Mouse (Mus musculus) embryonic facial prominence, embryonic 12.5 days (tissue): Measurements from ENCODE around the gene Tunar. TPM values are rescaled to one million over a fixed set of nuclear protein-coding genes. Genes with fewer than 3 reads are reported as not detected.

Experiments
- ATAC-seq: fragments of 200-750 bp; cut with Nextera tagmentation; 2 replicates; pipeline ENCODE4 v1.8.0; 2017; ENCODE audit not compliant: insufficient number of reproducible peaks, insufficient read depth, low FRiP score, low TSS enrichment
- H3K27ac ChIP-seq: fragments of 300-500 bp; sonication (generic); 2 replicates; pipeline ENCODE4 v1.5.1; 2016; ENCODE audit warnings: mild to moderate bottlenecking
- H3K27me3 ChIP-seq: fragments of 300-500 bp; sonication (generic); 2 replicates; pipeline ENCODE4 v1.6.1; 2016; ENCODE audit warnings: mild to moderate bottlenecking, moderate library complexity
- H3K36me3 ChIP-seq: fragments of 300-500 bp; sonication (generic); 2 replicates; pipeline ENCODE4 v1.6.1; 2016; ENCODE audit warnings: mild to moderate bottlenecking
- H3K4me1 ChIP-seq: fragments of 300-500 bp; sonication (generic); 2 replicates; pipeline ENCODE4 v1.6.1; 2016
- H3K4me2 ChIP-seq: fragments of 300-500 bp; sonication (generic); replicated peaks from 2 replicates; pipeline ENCODE4 v1.6.1; 2016; ENCODE audit warnings: mild to moderate bottlenecking, moderate library complexity
- H3K4me3 ChIP-seq: fragments of 300-500 bp; sonication (generic); 2 replicates; pipeline ENCODE4 v1.5.1; 2016; ENCODE audit warnings: mild to moderate bottlenecking
- H3K9ac ChIP-seq: fragments of 300-500 bp; sonication (generic); 2 replicates; pipeline ENCODE4 v1.6.1; 2016; ENCODE audit warnings: mild to moderate bottlenecking, moderate library complexity
- H3K9me3 ChIP-seq: fragments of 300-500 bp; sonication (generic); 2 replicates; pipeline ENCODE4 v1.6.1; 2016; ENCODE audit warnings: mild to moderate bottlenecking, moderate library complexity
- WGBS: fragments of 180-500 bp; shearing (Covaris S2); methylation state at CpG from one replicate; pipeline ENCODE4 v1.1.7; 2016; 5-methylcytosine and 5-hydroxymethylcytosine counted together
- polyA plus RNA-seq: library from polyadenylated mRNA; unstranded; fragments of >200 nt; fragmentation: Nextera tagmentation; extraction: Ambion mirVana; gene quantifications from 2 replicates; pipeline ENCODE4 v1.2.1, GENCODE M21; 2016

The Tunar gene
- polyA plus RNA-seq, 1 experiment from 2014 or later, result 0.54 TPM

DNA sequence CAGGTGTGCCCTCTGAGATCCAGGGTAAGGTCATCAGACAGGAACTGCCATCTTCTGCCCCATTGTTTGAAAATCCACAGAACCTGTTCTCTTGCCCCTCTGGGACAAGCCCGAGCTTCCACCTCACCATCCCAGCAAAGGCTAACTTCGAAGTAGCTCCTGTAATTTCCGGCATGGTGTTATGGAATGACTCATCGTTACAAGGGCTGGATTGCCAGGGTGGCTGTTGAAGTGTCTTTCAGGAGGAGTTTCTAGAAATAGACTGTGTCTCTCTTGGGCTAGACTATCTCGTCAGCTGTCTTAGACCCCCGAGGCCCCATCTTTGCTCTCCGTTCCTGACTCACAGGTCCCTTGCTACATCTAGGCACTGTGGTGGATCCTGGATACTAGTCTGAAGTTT, 10.8 kb downstream of the Tunar start:
- Histone ChIP-seq H3K4me3 (no peak overlapping the region), H3K27ac (no peak overlapping the region), H3K9me3 (no peaks in the 10 kb centered on the region), H3K36me3 (no peaks in the 10 kb centered on the region), H3K9ac (no peak overlapping the region), H3K27me3 (no peaks in the 10 kb centered on the region; the same call in 1 of the 2 replicates), H3K4me2 (no peak overlapping the region), H3K4me1 (no peaks in the 10 kb centered on the region)
- ATAC-seq, result no peak
- WGBS, result 83% methylated on average over 7 of the region's 7 CpGs

DNA sequence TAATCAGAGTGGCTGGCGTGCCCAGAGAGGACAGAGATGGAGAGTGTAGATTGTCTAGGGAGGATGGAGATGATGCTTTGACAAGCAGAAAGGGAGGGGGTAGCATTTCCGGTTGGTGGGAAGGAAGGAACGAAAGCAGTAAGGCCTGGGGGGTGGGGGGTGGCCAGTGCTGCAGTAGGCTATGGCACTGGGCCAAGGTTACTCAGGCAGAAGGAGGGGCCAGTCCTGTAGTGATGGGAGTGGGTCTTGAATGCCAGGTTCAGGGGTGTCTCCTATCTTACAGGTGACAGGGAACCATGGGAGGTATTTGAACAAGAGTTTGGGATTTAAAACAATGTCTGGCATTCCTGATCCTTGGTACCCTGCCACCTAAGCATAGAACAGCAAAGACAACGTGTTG, 13.2 kb downstream of the Tunar start:
- no peak for ATAC-seq
- H3K27me3 ChIP-seq, result no peaks in the 10 kb centered on the region
- no peak overlapping the region for H3K9ac ChIP-seq
- H3K36me3 ChIP-seq, result no peaks in the 10 kb centered on the region
- no peak overlapping the region for H3K27ac ChIP-seq
- H3K4me1 ChIP-seq, result no peaks in the 10 kb centered on the region
- no peak overlapping the region for H3K4me2 ChIP-seq
- H3K4me3 ChIP-seq, result no peak overlapping the region
- 53% methylated on average over 4 of the region's 4 CpGs for WGBS
- H3K9me3 ChIP-seq, result no peaks in the 10 kb centered on the region

DNA sequence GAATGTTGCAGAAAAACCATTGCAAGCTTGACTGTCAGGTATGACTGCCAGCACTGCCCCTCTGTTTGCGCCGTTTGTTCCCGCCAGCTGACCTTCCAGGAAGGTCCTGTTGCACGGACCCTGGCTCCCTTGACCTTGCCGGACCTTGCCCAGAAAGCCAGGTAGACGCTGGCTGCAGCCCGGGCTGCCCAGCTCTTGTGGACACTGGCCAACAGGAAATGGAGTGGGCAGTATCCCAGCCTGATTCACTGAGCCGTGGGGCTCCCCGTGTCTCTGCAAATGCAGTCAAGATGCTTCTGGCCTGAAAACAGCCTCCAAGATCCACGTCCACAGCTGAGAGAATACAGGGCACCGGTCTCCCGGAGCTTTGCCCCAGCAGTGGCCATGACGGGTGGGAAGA, 13.6 kb downstream of the Tunar start:
- Histone ChIP-seq H3K4me1 (no peaks in the 10 kb centered on the region), H3K36me3 (no peaks in the 10 kb centered on the region), H3K27me3 (no peaks in the 10 kb centered on the region), H3K4me2 (no peak overlapping the region), H3K4me3 (no peak overlapping the region), H3K9me3 (no peaks in the 10 kb centered on the region), H3K27ac (no peak overlapping the region), H3K9ac (no peak overlapping the region)
- 83% methylated on average over 13 of the region's 13 CpGs for WGBS
- ATAC-seq, result no peak

DNA sequence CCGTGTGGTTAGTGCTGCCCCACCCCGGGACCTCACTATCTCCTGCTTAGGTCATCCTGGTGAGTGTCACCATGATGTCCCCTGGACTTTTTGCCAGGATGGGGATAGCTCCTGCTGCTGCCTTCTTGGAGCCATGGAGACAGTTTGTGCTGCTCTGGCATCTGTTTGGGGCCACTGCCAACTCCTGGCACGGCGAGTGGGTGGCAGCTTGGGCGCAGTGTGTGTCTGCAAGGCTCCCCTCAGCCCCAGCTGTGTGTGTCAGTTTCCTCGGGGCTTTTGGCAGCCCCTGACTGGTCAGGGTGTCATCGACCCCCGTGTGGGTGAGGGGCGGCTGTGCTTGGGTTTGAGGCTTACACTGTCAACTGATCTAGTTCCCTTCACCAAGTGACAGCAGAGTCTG, 20.6 kb downstream of the Tunar start:
- Histone ChIP-seq H3K4me2 (no peak overlapping the region), H3K9me3 (no peaks in the 10 kb centered on the region), H3K4me1 (0 out of 2 replicates have a peak, but pooled peaks cover 4% of the 10 kb centered on the region), H3K27ac (no peak overlapping the region), H3K27me3 (no peaks in the 10 kb centered on the region), H3K4me3 (no peak overlapping the region), H3K9ac (no peak overlapping the region), H3K36me3 (no peaks in the 10 kb centered on the region)
- 84% methylated on average over 9 of the region's 9 CpGs for WGBS
- no peak for ATAC-seq

DNA sequence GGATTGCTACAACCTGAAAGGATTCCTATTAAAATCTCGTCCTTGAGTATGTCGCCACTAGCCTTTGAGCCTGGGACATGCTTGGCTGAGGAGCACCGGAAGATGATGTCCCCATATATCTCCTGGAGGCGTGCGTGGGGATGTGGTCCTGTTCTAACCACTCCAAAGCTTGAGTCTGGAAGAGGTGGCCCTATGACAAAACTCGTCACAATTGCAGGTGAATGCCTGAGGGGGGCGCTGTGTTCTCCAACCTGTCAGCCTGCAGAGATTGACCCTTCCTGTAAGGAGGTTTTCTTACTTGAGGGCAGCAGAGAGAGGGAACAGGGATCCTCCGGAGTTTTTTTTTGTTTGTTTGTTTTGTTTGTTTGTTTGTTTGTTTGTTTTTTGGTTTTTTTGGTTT, 21.1 kb downstream of the Tunar start:
- 86% methylated on average over 8 of the region's 8 CpGs for WGBS
- no peak overlapping the region for H3K27ac ChIP-seq
- no peak overlapping the region for H3K4me2 ChIP-seq
- 0 out of 2 replicates have a peak, but pooled peaks cover 4% of the 10 kb centered on the region for H3K4me1 ChIP-seq
- H3K27me3 ChIP-seq, result no peaks in the 10 kb centered on the region
- ATAC-seq, result no peak
- H3K4me3 ChIP-seq, result no peak overlapping the region
- no peak overlapping the region for H3K9ac ChIP-seq
- no peaks in the 10 kb centered on the region for H3K9me3 ChIP-seq
- no peaks in the 10 kb centered on the region for H3K36me3 ChIP-seq

DNA sequence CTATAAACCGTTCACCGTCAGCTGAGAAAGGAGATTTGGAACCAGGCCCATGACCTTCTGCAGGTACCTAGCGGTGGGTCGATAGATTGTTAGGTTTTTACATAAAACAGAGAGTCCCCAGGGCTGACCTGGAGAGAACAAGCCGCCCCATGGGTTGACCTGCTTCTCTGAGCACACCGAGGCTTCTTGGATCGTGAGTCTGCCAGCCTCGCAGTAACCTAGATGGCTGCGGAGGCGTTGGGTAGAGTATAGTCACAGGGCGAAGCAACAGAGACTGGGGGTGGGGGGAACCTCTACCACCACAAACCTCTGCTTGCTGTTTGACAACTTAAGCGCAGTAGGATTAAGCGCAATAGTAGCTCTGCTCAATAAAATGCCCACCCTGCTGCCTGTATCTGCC, 23.1 kb downstream of the Tunar start:
- 91% methylated on average over 13 of the region's 13 CpGs for WGBS
- ATAC-seq, result no peak
- H3K9ac ChIP-seq, result no peak overlapping the region

DNA sequence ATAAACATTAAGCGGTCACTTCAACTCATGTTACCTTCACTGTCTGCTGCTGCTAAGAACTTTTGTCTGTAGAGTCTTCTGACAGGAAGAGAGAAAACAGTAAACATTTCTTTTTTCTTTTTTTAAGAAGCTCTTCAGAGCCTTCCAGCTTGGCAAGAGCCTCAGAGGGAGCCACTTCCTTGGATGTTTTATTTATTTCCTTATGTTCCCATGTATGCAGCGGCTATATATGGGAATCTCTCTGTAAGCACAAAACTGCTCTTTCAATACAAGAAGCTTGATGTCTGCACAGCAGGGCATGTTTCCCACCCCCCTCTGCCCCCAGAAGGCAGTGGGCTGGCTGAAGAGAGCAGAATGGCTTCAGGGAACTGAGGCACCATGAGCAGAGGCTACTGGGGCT, 30.0 kb downstream of the Tunar start:
- Histone ChIP-seq H3K4me1 (0 out of 2 replicates have a peak, but pooled peaks cover 2% of the 10 kb centered on the region), H3K4me2 (no peak overlapping the region), H3K27ac (no peak overlapping the region), H3K9me3 (no peaks in the 10 kb centered on the region), H3K36me3 (no peaks in the 10 kb centered on the region), H3K9ac (no peak overlapping the region), H3K4me3 (no peak overlapping the region), H3K27me3 (no peaks in the 10 kb centered on the region)
- 63% methylated on average over 2 of the region's 2 CpGs for WGBS
- no peak for ATAC-seq

More for the DNA sequence above, 23.1 kb downstream of the Tunar start:
- Histone ChIP-seq H3K4me1 (0 out of 2 replicates have a peak, but pooled peaks cover 4% of the 10 kb centered on the region), H3K27me3 (no peaks in the 10 kb centered on the region), H3K4me3 (no peak overlapping the region), H3K4me2 (no peak overlapping the region), H3K9me3 (no peaks in the 10 kb centered on the region), H3K27ac (no peak overlapping the region), H3K36me3 (no peaks in the 10 kb centered on the region)

DNA sequence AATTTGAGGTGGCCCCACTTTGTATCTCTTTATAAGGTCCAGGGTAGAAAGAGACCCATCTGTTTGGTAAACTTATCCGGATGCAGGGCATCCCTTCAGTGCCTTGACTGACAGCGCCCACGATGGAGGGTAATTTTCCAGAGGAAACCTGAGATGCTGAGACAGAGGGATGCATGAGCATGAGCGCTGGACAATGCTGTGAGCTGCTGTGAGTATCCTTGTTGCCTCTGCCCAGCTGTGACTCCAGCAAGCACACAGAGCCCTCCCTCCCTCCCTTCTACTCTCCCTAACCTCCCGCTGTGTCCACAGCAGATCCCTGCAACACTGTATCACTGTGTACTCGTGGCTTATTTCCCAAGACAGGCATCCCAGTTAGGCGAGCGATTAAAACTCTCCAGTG, 40.9 kb downstream of the Tunar start:
- 38% methylated on average over 8 of the region's 8 CpGs for WGBS
- no peaks in the 10 kb centered on the region for H3K9me3 ChIP-seq
- peaks cover 5% of the 10 kb centered on the region; the same call in 1 of the 2 replicates for H3K4me1 ChIP-seq
- ATAC-seq, result no peak
- H3K27me3 ChIP-seq, result no peaks in the 10 kb centered on the region
- no peak overlapping the region for H3K4me2 ChIP-seq
- H3K36me3 ChIP-seq, result no peaks in the 10 kb centered on the region
- H3K9ac ChIP-seq, result no peak overlapping the region
- no peak overlapping the region for H3K27ac ChIP-seq
- H3K4me3 ChIP-seq, result no peak overlapping the region

DNA sequence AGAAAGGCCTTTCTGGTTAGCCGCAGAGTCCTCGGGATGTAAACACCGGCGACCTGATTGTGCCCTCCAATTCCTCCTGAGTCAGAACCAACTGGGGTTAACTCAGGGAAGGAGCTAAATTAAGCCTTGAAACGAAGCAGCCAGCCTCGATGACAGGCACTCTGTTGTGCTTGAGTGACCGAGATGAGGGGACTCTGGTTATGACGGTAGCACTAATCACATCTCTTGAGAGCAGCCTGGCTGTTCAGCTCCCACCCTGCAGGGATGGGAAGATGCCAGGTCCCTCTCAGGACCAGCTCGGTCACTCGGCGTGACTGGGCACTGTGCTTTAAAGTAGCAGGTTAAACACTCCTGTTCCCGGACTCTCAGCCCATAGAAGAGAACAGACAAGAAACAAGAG, 43.3 kb downstream of the Tunar start:
- Histone ChIP-seq H3K9me3 (no peaks in the 10 kb centered on the region), H3K4me1 (peaks cover 5% of the 10 kb centered on the region; the same call in 1 of the 2 replicates), H3K9ac (no peak overlapping the region), H3K27me3 (no peaks in the 10 kb centered on the region), H3K36me3 (no peaks in the 10 kb centered on the region), H3K4me2 (no peak overlapping the region), H3K4me3 (no peak overlapping the region), H3K27ac (no peak overlapping the region)
- 63% methylated on average over 12 of the region's 12 CpGs for WGBS
- ATAC-seq, result no peak

DNA sequence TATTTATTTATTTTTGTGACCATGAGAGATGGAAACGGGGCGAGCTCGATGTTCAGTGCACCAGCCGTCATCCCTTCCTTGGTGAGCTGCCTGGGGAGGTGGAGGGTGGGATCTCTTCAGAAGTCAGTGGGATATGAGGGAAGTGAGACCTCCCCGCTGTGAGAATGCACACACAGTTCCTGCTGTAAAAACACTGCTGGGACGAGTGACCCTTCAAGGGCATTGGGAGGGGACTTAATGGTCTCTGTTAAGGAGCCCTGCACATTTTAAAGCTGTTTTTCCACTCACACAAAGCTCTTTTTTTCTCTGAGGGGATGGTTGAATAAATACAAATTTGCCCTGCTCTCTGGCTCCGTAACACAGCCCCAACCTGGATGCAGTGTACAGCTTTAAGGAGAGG, 49.1 kb downstream of the Tunar start:
- no peaks in the 10 kb centered on the region for H3K27me3 ChIP-seq
- H3K4me1 ChIP-seq, result no peaks in the 10 kb centered on the region
- no peaks in the 10 kb centered on the region for H3K36me3 ChIP-seq
- no peak for ATAC-seq
- H3K9me3 ChIP-seq, result no peaks in the 10 kb centered on the region
- no peak overlapping the region for H3K9ac ChIP-seq
- H3K4me3 ChIP-seq, result no peak overlapping the region
- no peak overlapping the region for H3K27ac ChIP-seq
- 56% methylated on average over 7 of the region's 7 CpGs for WGBS
- no peak overlapping the region for H3K4me2 ChIP-seq

DNA sequence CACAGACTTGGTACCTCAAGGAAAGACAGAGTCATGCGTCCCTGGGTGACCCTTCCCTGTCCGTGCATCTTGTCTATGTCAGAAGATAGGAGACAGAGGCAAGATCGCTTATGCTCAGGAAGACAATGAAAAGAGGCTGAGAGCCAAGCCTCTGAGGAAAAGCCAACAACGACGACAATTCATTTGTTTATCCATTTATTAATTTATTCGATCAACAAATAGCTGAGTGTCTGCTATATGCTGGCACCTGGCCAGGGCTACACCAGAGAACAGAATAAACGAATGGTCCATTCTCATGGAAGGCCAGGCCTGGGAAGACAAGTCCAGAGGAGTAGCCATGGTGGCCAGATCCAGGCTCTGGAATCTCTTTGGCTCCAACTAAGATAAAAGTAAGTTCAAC, 61.0 kb downstream of the Tunar start:
- WGBS, result 89% methylated on average over 7 of the region's 7 CpGs
- Histone ChIP-seq H3K36me3 (no peaks in the 10 kb centered on the region), H3K4me1 (peaks cover 4% of the 10 kb centered on the region; the same call in 1 of the 2 replicates), H3K27ac (no peak overlapping the region), H3K27me3 (0 out of 2 replicates have a peak, but pooled peaks cover 3% of the 10 kb centered on the region), H3K9ac (no peak overlapping the region), H3K4me2 (no peak overlapping the region), H3K9me3 (peaks cover 4% of the 10 kb centered on the region), H3K4me3 (no peak overlapping the region)
- ATAC-seq, result no peak

DNA sequence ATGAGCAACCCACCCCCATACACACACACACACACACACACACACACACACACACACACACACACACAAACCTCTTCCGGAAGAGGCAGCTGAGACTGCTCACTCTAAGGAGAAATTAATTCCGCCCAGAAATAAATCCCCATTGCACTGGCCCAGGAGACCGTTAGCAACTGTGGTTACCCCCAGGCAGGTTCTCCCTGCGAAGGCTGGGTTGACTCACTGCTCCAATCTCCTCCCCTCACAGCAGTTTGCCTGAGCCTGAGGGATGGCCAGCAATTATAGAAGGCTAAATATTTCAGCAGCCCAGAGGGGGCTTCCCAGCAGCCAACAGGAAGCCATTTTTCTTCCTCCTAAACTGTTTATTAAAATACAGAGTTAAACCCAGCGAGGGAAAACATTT, 64.5 kb downstream of the Tunar start:
- peaks cover 7% of the 10 kb centered on the region for H3K9me3 ChIP-seq
- H3K27me3 ChIP-seq, result 0 out of 2 replicates have a peak, but pooled peaks cover 3% of the 10 kb centered on the region
- H3K27ac ChIP-seq, result no peak overlapping the region
- 19% methylated on average over 5 of the region's 5 CpGs for WGBS
- H3K4me1 ChIP-seq, result peaks cover 4% of the 10 kb centered on the region; the same call in 1 of the 2 replicates
- no peak overlapping the region for H3K9ac ChIP-seq
- no peak overlapping the region for H3K4me3 ChIP-seq
- ATAC-seq, result no peak
- H3K4me2 ChIP-seq, result no peak overlapping the region
- no peaks in the 10 kb centered on the region for H3K36me3 ChIP-seq

DNA sequence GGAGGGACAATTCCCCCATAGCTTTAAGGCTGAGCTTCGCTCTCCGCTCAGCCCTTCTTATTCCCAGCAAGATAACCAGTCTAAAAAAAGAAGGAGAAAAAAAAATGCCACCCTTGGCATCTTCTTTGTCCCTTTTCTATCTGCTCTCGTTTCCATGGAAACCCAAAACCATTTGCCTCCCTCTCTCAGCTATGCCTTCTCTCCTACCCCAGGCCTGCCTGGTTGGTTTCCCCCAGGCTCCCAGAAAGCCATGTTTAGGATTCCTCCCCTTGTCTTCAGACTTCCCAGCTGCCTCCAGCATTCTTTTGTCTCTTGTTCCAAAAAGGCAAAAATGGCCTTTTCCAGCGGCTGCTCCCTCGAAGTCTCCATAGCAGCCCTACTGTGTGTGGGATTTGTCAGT, 70.1 kb downstream of the Tunar start:
- Histone ChIP-seq H3K27ac (no peak overlapping the region), H3K27me3 (no peaks in the 10 kb centered on the region), H3K4me1 (no peaks in the 10 kb centered on the region), H3K36me3 (no peaks in the 10 kb centered on the region), H3K9me3 (peaks cover 7% of the 10 kb centered on the region), H3K4me3 (no peak overlapping the region), H3K4me2 (no peak overlapping the region), H3K9ac (no peak overlapping the region)
- 78% methylated on average over 5 of the region's 5 CpGs for WGBS
- no peak for ATAC-seq
